Mouse (Mus musculus): ENCODE results near the gene Cracr2a.

Cracr2a gene

DNA sequence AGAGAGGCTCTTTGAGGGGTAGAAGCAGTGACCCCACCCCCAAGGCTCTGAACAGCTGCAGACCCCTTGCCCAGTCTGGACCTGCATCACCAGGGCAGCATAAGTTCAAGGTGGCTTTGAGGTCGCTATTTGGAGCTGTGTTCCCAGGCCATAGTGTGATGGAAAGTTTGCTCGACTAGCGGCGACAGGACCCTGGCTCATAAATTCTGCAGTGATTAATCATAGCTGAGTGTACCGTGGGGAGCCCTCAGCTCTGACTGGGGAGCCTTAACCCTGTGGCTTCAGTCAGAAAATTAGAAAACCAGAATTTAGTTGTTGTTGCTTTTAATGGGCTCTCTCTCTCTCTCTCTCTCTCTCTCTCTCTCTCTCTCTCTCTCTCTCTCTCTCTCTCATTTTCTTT is 153.8 kb downstream of the Cracr2a start:
- no peak for DNase-seq

DNA sequence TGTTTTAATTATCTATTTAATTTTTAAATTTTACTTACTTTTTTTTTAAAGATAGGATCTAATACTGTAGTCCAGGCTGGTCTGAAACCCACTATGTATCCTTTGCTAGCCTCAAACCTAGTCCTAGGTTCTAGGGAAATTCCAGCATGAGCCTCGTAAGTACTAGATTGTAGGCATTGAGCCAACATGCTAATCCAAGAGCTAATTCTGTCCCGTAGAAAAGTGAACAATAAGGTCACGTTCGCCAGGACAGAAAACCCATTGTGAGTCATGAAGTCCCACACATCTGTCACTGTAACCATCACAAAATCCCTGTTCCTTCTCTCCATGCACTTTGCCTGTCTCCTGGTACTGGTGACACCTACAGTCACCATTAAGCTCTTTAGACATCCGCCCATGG is 154.3 kb downstream of the Cracr2a start:
- DNase-seq: no peak

DNA sequence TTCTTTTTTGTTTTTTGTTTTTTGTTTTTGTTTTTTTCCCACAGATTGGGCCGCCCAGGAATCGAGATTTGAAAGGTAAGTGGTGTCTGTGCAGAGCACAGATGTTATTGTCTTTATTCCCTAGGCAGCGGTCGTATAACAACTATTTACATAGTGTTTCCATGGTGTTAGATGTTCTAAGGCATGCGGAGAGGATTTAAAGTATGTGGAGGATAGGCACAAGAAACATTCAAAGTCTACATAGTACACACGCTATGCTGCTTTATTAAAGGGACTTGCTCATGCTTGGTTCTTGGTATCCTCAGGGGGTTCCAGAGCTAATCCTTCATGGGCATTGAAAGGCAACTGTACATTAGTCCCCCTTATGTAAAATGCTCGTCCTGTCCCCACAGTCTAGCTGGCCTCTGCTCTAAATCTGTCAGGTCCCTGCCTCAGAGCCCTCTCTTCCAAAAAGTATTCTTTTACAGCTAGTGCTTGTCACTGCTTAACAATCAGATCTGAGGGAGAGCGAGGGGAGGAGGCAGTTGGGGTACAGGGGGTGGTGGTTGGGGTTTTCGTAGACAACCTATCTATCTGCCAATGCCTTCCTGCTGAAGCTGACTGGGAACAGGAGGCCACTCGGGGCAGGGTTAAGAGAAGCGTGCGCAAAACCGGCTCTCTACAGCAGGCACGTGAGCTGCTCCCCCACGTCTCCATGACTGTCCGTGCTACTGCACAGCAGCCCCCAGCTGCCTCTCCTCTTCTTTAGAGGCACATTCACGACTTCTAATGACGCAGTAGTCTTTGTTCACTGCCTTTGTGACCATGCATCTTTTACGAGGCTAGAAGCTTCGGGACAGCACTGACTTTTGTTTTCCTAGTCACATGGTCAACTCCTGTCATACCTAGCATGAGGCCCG is 156.3 kb downstream of the Cracr2a start:
- DNase-seq: no peak

DNA sequence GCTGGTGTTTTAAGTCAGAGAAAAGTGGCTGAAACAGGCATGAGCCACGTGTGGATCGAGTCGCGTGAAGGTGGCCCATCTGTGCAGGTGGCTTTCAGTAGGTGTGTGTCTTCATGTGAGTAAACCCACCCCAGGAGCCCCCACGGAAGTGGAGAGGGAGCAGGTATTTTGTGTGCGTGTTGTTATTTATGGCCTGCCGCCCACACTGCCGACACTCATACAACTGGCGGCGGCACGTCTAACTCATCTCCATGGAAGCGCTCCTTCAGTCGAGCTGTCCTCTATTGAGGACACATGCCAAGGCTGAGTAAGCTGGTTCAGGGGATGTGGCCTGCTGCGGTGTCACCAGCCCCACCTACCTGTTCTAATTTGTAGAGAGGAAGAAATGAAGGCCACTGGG is 158.7 kb downstream of the Cracr2a start:
- no peak for DNase-seq

DNA sequence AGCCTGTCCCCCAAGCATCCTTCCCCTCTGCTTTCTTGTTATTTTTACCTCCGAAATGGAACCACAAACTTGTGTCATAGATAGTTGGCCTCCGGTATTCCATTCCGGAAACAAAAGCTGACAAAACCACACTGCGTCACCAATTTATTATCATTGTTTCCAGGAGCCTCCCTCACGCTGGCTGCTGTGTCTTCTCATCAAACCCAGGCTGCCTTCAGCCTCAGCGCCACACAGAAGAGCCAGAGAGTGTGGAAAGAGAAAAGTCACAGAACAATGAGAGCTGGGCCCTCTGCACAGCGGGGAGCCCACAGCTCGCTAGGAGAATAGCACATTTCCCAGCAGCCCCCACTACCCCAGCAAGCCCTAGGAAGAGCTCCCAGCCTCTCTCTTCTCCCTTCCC is 162.0 kb downstream of the Cracr2a start:
- no peak for DNase-seq
